Mouse (Mus musculus): ENCODE data around the gene Hdac5.

The Hdac5 gene

GRCm38 (mm10) chr11:102236022-102236421, 6.1 kb upstream of the Hdac5 start:
- no peak for DNase-seq

DNA sequence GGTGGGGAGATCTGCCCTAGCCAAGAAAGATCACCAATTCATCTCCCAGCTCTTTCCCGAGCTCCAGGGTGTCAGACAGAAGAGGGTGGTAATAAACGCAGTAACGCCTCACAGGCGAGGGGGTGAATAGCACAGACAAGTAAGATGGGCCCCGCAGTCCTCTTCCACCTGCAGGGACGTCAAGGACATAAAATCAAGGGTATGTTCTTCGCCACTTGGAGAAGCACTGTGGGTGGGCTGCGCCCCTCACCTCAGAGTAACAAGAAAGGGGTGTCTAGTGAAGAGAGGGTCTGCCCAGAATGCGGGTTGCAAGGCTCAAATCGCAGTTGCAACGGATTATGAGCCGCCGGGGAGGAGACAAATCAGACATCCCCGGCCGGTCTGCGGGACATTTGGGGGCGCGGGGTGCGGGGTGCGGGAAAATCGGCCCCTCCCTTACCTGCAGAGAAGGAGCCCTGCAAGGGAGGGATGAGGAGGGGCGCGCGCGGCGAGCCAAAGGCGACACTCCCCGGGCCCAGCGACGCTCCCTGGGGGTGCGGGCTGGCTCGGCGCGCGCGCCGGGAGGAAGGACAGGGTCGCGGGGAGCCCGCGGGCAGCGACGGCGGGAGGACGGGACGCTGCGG, 524 bp downstream of the Hdac5 start:
- DNase-seq = peak; percentile 50

DNA sequence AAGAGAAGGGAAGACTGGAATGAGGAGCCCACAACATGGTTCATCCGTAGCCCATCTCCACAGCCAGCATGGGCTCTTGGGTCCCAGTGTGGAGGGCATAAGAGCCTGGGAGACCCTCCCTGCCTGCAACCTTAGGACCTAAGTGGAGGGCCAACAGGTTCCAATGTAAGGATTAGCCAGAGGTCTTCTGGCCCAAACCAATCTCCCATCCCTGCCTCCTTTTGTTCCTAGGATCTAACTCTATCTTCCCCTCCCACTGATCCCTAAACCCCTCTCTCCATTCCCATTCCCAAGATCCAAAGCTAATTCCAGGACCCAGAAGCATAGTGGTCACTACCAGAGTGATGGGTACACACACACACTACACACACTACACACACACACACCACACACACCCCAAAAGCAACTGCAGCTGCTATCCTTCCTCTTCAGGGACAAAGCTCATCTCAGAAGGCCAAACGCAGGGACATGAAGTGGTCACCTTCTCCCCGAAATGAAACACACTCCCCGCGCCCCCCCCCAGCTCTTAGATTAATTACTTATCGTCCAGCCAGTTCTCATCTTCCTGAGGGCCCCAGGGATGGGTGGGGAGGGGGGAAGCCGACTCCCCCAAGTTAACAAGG, 1.2 kb downstream of the Hdac5 start:
- DNase-seq = no peak

DNA sequence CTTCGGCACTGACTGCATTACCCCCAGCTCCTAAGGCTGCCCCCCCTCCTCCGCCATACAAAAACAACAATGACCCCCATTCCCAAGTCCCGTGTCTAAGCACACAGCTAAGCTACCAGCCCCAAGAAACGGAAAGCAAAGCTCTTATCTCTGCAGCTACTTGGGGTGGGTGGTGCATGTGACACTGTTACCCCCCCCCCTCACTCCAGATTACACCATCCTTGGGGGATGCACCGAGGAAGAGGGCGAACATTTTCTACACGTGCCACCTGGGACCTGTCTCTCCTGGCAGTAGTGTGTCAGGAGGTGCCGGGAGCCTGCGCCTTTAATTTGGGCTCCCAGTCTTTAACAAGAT, 1.8 kb downstream of the Hdac5 start:
- DNase-seq = no peak

- DNase-seq = no peak
Observed at GRCm38 (mm10) chr11:102227270-102228190, 2.4 kb downstream of the Hdac5 start.

DNA sequence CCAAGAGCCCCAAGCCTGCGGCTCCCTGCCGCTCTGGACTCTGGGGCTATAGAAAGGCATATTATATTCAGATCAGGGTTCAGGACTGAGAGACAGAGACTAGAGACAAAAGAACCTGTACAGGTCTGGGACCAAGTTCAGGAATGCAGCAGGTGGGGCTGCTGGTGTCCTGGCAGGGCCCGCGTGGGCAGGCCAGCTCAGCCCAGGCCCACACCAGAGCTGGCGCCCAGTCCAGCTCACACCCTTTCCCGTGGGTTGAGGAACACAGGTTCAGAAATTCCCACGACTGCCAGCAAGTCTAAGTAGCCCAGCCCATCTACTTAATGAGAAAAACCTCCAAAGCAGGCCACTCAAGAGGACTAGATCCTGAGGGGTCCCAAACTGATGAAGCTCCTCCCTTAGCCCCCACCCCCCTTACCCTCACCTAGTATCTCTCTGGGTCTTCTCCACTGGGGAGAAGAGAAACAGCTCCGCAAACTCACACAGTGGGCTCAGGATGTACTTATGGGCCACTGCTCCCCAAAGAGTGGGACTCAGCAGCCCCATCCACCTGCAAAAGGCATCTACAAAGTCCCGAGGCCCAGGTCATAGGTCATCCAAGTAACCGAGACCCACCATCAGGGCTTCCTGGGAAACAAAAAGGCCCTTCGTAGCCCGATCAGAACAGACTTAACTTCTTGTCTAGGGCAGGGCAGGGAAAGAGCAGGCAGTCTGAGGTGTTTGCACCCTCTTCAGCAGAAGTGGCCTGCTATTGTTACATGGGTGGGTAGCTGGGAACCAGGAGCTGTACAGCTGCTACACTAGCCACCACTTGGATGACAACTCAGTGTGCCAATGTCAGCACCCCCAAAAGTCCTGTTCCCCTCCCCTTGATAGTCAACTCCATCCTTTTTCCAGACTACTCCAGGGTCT, 3.6 kb downstream of the Hdac5 start:
- DNase-seq = no peak

DNA sequence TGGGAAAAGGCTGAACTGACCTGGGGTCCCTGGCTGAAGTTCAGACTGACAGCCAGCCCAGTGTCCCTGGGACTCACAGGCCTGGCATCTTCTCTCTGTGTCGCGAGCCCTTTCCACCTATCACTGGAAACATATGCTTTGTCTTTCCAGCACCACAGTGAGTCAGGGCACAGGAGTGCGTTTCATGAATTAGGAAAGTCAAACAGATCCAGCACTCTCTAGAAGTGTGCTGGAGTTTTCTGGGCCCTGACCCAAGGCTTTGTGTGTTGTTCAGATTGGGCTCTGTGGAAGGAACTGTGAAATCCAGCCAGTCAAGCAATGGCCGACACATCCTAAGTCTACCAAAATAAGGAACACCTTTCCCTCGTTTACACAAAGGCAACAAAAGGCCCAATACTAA, 4.7 kb downstream of the Hdac5 start:
- DNase-seq = no peak

GRCm38 (mm10) chr11:102224686-102225085, 5.3 kb downstream of the Hdac5 start:
- peak; percentile 71 for DNase-seq

- DNase-seq = peak; percentile 80
Observed at GRCm38 (mm10) chr11:102223166-102223565, 6.8 kb downstream of the Hdac5 start.

- peak; percentile 40 for DNase-seq
Observed at GRCm38 (mm10) chr11:102221954-102222351, 8.0 kb downstream of the Hdac5 start.

DNA sequence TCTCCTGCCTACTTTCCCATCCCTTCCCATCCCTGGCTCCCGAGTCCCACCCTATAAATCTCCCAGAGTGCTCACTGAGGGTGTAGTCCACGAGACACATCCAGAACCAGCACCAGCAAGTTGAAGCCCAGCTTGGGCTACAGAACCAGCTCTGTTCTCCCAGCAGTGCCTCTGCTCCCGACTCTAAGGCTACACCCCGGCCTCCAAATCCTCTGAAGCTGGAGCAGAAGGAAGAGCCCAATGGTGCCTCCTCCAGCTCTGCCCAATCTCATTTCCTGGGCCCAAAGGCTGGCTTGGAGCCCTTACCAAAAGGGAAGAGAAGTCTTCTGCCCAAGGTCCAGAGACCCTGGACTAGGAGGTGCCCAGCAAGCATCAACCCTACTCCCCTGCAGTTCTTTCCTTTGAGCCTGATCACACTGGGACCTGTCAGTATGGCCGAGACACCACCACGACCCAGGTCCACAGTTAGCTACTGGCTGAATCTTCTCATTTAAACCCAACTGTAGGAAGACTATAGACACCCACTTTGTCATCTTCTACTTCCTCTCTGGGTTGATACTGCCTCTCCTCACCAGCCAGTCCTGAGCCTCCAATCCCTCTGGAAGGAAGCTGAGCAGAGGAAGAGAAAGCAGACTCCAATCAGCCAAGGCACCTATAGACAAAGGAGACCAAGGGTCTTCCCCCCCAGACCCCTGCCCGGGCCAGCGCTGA, 8.6 kb downstream of the Hdac5 start:
- DNase-seq = no peak

GRCm38 (mm10) chr11:102220451-102220850, 9.5 kb downstream of the Hdac5 start:
- DNase-seq = peak; percentile 24

GRCm38 (mm10) chr11:102219994-102220346, 10.0 kb downstream of the Hdac5 start:
- peak; percentile 61 for DNase-seq

- peak; percentile 41 for DNase-seq
Observed at GRCm38 (mm10) chr11:102219247-102219993, 10.5 kb downstream of the Hdac5 start.

DNA sequence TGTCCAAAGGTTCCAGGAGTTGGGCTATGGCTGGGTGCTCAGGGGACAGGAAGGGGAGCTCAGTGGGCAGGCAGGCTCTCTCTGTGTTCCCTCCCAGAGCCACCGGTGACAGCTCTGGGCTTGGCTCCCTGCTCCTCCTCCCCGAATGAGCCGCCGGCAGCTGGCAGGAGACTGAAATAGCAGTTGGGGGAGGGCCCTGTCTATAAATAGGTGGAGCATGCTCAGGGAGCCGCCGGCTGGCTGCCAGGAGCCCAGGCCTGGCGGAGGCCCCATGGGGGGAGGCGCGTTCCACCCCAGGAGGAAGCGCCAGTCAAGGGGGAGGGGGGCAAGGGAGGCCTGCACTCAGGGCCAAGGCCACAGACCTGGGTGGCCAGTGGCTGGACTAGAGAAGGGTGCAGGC, 11.2 kb downstream of the Hdac5 start:
- DNase-seq = peak; percentile 98

- peak; percentile 52 for DNase-seq
Observed at GRCm38 (mm10) chr11:102217876-102218430, 12.0 kb downstream of the Hdac5 start.

DNA sequence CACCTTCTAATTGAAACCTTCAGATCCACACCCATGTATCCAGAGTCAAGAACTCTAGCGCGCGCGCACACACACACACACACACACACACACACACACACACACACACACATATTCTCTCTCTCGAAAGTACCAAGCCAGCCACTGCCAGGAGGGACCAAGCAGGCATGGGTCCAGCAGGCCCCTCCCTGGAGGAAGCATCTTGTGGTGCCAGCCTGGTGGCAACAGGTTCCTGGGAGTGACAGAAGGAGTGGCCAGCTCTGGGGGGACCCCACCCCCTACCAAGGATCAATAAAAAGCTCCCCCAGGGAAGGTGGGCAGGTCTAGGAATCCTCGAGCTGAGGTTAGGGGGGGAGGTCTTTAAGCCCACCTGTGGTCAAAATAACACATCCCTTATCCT, 12.6 kb downstream of the Hdac5 start:
- DNase-seq = peak; percentile 33

GRCm38 (mm10) chr11:102216886-102217240, 13.1 kb downstream of the Hdac5 start:
- DNase-seq = peak; percentile 20

GRCm38 (mm10) chr11:102216056-102216885, 13.7 kb downstream of the Hdac5 start:
- peak; percentile 82 for DNase-seq

- no peak for DNase-seq
Observed at GRCm38 (mm10) chr11:102215511-102215910, 14.5 kb downstream of the Hdac5 start.

Data from kidney, postnatal 10 days (tissue).